Mouse (Mus musculus): ENCODE results near the gene 4930579G24Rik. TPM values are rescaled to one million over a fixed set of nuclear protein-coding genes. Genes with fewer than 3 reads are reported as not detected.

The 4930579G24Rik gene
- total RNA-seq, 2 experiments from 2014 or later = 14.4 to 38.3 TPM

Other genes starting within 250 kb of the 4930579G24Rik start
- gene Fnip2, start 61.3 kb upstream of the 4930579G24Rik start, total RNA-seq (2015) = 8.0 and 11.2 TPM in 2 replicates
- gene Fnip2, start 61.3 kb upstream of the 4930579G24Rik start, total RNA-seq (2017) = 7.1 and 7.8 TPM in 2 replicates
- 216 and 234 TPM in 2 replicates for gene Ppid, start 37.7 kb upstream of the 4930579G24Rik start, total RNA-seq (2015)
- gene Ppid, start 37.7 kb upstream of the 4930579G24Rik start, total RNA-seq (2017) = 271 and 360 TPM in 2 replicates
- gene Etfdh, start 421 bp downstream of the 4930579G24Rik start, total RNA-seq (2015) = 40.3 and 42.5 TPM in 2 replicates
- gene Etfdh, start 421 bp downstream of the 4930579G24Rik start, total RNA-seq (2017) = 60.0 and 73.8 TPM in 2 replicates
- gene Rxfp1, start 108.8 kb downstream of the 4930579G24Rik start, total RNA-seq (2015) = not detected in 2 replicates
- not detected in 2 replicates for gene Rxfp1, start 108.8 kb downstream of the 4930579G24Rik start, total RNA-seq (2017)
- 2.2 and 4.3 TPM in 2 replicates for gene Tmem144, start 223.7 kb downstream of the 4930579G24Rik start, total RNA-seq (2015)
- 1.5 and 2.2 TPM in 2 replicates for gene Tmem144, start 223.7 kb downstream of the 4930579G24Rik start, total RNA-seq (2017)

All from megakaryocyte progenitor cell, adult 5-6 weeks (primary cell).